Mouse (Mus musculus): Measurements from ENCODE around the gene Ltbr. TPM values are rescaled to one million over a fixed set of nuclear protein-coding genes. Genes with fewer than 3 reads are reported as not detected.

The Ltbr gene
- total and polyA plus RNA-seq, 2 experiments from 2014 or later = 14.8 to 19.9 TPM

GRCm38 (mm10) chr6:125302231-125302982 is 11.3 kb downstream of the Ltbr start:
- Histone ChIP-seq H3K9me3 (ENCODE audit: low read length) (no peaks in the 10 kb centered on the region), H3K4me2 (ENCODE audit: low read depth) (no peak overlapping the region), H3K9ac (no peak overlapping the region), H3K4me1 (ENCODE audit: insufficient read depth) (no peaks in the 10 kb centered on the region), H3K27me3 (ENCODE audit: insufficient read depth, low read length) (no peaks in the 10 kb centered on the region), H3K4me3 (ENCODE audit: low read depth, low read length) (no peak overlapping the region), H3K27ac (ENCODE audit: low read depth, low read length) (no peak overlapping the region), H3K36me3 (ENCODE audit: insufficient read depth) (no peaks in the 10 kb centered on the region)
- ATAC-seq = no peak
- DNase-seq = no peak
- TF ChIP-seq CTCF (IDR thresholded peaks at IDR 0.05; ENCODE audit: low read depth) = no peak
- WGBS = 87% methylated on average over 24 of the region's 24 CpGs

GRCm38 (mm10) chr6:125300982-125301381 is 12.7 kb downstream of the Ltbr start:
- 66% methylated on average over 1 of the region's 1 CpGs for WGBS
- Histone ChIP-seq H3K4me2 (ENCODE audit: low read depth) (no peak overlapping the region), H3K9me3 (ENCODE audit: low read length) (no peaks in the 10 kb centered on the region), H3K27me3 (ENCODE audit: insufficient read depth, low read length) (no peaks in the 10 kb centered on the region), H3K4me3 (ENCODE audit: low read depth, low read length) (no peak overlapping the region), H3K9ac (no peak overlapping the region), H3K36me3 (ENCODE audit: insufficient read depth) (no peaks in the 10 kb centered on the region), H3K27ac (ENCODE audit: low read depth, low read length) (no peak overlapping the region), H3K4me1 (ENCODE audit: insufficient read depth) (no peaks in the 10 kb centered on the region)
- DNase-seq = no peak
- ATAC-seq = no peak
- no peak for TF ChIP-seq CTCF (IDR thresholded peaks at IDR 0.05; ENCODE audit: low read depth)

GRCm38 (mm10) chr6:125297149-125297820 is 16.4 kb downstream of the Ltbr start:
- H3K36me3 ChIP-seq (ENCODE audit: insufficient read depth) = no peaks in the 10 kb centered on the region

GRCm38 (mm10) chr6:125294049-125294448 is 19.6 kb downstream of the Ltbr start:
- Histone ChIP-seq H3K27ac (ENCODE audit: low read depth, low read length) (no peak overlapping the region), H3K4me2 (ENCODE audit: low read depth) (no peak overlapping the region), H3K4me1 (ENCODE audit: insufficient read depth) (no peaks in the 10 kb centered on the region), H3K27me3 (ENCODE audit: insufficient read depth, low read length) (no peaks in the 10 kb centered on the region), H3K9ac (no peak overlapping the region), H3K4me3 (ENCODE audit: low read depth, low read length) (no peak overlapping the region), H3K9me3 (ENCODE audit: low read length) (no peaks in the 10 kb centered on the region), H3K36me3 (ENCODE audit: insufficient read depth) (no peaks in the 10 kb centered on the region)
- 86% methylated on average over 4 of the region's 4 CpGs for WGBS
- DNase-seq (no peak), ATAC-seq (no peak)
- TF ChIP-seq CTCF (IDR thresholded peaks at IDR 0.05; ENCODE audit: low read depth) = no peak

More at GRCm38 (mm10) chr6:125297149-125297820, 16.4 kb downstream of the Ltbr start:
- WGBS = 75% methylated on average over 5 of the region's 5 CpGs
- no peak for TF ChIP-seq CTCF (IDR thresholded peaks at IDR 0.05; ENCODE audit: low read depth)
- no peak overlapping the region for H3K9ac ChIP-seq
- H3K9me3 ChIP-seq (ENCODE audit: low read length) = no peaks in the 10 kb centered on the region
- ATAC-seq (no peak), DNase-seq (no peak)
- no peak overlapping the region for H3K27ac ChIP-seq (ENCODE audit: low read depth, low read length)
- no peak overlapping the region for H3K4me2 ChIP-seq (ENCODE audit: low read depth)
- no peaks in the 10 kb centered on the region for H3K4me1 ChIP-seq (ENCODE audit: insufficient read depth)
- H3K27me3 ChIP-seq (ENCODE audit: insufficient read depth, low read length) = no peaks in the 10 kb centered on the region
- H3K4me3 ChIP-seq (ENCODE audit: low read depth, low read length) = no peak overlapping the region

GRCm38 (mm10) chr6:125292256-125292655 is 21.4 kb downstream of the Ltbr start:
- TF ChIP-seq CTCF (IDR thresholded peaks at IDR 0.05; ENCODE audit: low read depth) = no peak
- WGBS = 92% methylated on average over 7 of the region's 7 CpGs
- no peak overlapping the region for H3K4me2 ChIP-seq (ENCODE audit: low read depth)
- DNase-seq (no peak), ATAC-seq (no peak)
- no peaks in the 10 kb centered on the region for H3K9me3 ChIP-seq (ENCODE audit: low read length)
- H3K27me3 ChIP-seq (ENCODE audit: insufficient read depth, low read length) = no peaks in the 10 kb centered on the region
- no peaks in the 10 kb centered on the region for H3K4me1 ChIP-seq (ENCODE audit: insufficient read depth)
- no peak overlapping the region for H3K9ac ChIP-seq
- H3K4me3 ChIP-seq (ENCODE audit: low read depth, low read length) = no peak overlapping the region
- H3K36me3 ChIP-seq (ENCODE audit: insufficient read depth) = no peaks in the 10 kb centered on the region
- no peak overlapping the region for H3K27ac ChIP-seq (ENCODE audit: low read depth, low read length)

GRCm38 (mm10) chr6:125291329-125291728 is 22.4 kb downstream of the Ltbr start:
- 86% methylated on average over 4 of the region's 4 CpGs for whole genome bisulfite sequencing
- ATAC-seq = no peak

GRCm38 (mm10) chr6:125288730-125289129 is 25.0 kb downstream of the Ltbr start:
- no peak overlapping the region for H3K4me3 ChIP-seq (ENCODE audit: low read depth, low read length)
- no peaks in the 10 kb centered on the region for H3K9me3 ChIP-seq (ENCODE audit: low read length)
- H3K27ac ChIP-seq (ENCODE audit: low read depth, low read length) = no peak overlapping the region
- no peaks in the 10 kb centered on the region for H3K27me3 ChIP-seq (ENCODE audit: insufficient read depth, low read length)
- H3K4me2 ChIP-seq (ENCODE audit: low read depth) = no peak overlapping the region
- H3K4me1 ChIP-seq (ENCODE audit: insufficient read depth) = no peaks in the 10 kb centered on the region
- H3K36me3 ChIP-seq (ENCODE audit: insufficient read depth) = no peaks in the 10 kb centered on the region
- ATAC-seq = no peak
- TF ChIP-seq CTCF (IDR thresholded peaks at IDR 0.05; ENCODE audit: low read depth) = no peak
- H3K9ac ChIP-seq = no peak overlapping the region
- no peak for DNase-seq
- 82% methylated on average over 5 of the region's 5 CpGs for WGBS

More at GRCm38 (mm10) chr6:125291329-125291728, 22.4 kb downstream of the Ltbr start:
- no peak for DNase-seq
- H3K4me2 ChIP-seq (ENCODE audit: low read depth) = no peak overlapping the region
- no peaks in the 10 kb centered on the region for H3K9me3 ChIP-seq (ENCODE audit: low read length)
- no peaks in the 10 kb centered on the region for H3K36me3 ChIP-seq (ENCODE audit: insufficient read depth)
- H3K9ac ChIP-seq = no peak overlapping the region
- H3K27ac ChIP-seq (ENCODE audit: low read depth, low read length) = no peak overlapping the region
- H3K27me3 ChIP-seq (ENCODE audit: insufficient read depth, low read length) = no peaks in the 10 kb centered on the region
- H3K4me3 ChIP-seq (ENCODE audit: low read depth, low read length) = no peak overlapping the region
- TF ChIP-seq CTCF (IDR thresholded peaks at IDR 0.05; ENCODE audit: low read depth) = no peak
- H3K4me1 ChIP-seq (ENCODE audit: insufficient read depth) = no peaks in the 10 kb centered on the region

Measured in forebrain, postnatal 0 days (tissue).